Comparison of ENCODE assay signal across 1 mouse cellular context in the genomic region with DNA sequence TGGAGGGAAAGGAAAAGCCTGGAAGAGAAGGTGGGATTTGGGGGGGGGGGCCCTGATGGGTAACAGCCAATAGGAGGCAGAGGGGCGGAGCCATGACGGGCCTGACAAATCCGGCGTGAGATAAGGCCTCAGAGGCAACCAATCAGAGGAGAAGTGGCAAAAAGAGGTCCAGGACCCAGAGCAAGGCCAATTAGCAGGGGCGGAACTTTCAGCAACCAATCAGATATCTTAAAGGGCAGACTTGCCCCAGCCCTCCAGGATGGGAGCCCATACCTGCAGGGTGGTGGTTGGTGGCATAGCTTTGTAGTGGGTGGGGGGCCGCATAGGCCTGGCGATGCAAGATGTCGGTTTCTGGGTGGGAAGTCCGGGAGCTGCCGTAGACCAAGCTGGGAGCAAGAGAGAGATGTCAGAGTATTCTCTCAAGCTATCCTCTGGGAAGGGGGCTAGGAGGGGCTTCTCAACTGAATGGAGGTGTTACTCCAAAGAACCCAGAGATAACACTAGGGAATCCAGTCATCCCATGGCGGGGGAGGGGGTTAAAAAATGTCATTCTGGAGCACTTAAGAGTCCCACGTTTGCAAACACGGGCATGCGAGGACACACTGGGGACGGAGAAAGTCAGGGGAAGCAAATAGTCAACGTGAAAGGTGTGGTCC.
TF ChIP-seq lines count a peak whose summit lies in the region.

No protein-coding gene starts in this region.

TF ChIP-seq in C2C12, 6 proteins besides CTCF, POLR2A, EP300 and RAD21:
- no peak for TF ChIP-seq MYOD1 (IDR thresholded peaks at IDR 0.05; ENCODE audit: control insufficient read depth, insufficient read length, low read depth)
- no peak for TF ChIP-seq MYOG (IDR thresholded peaks at IDR 0.05; ENCODE audit: control insufficient read depth, extremely low read depth, insufficient read length)
- no peak for TF ChIP-seq MAX (IDR thresholded peaks at IDR 0.05)
- no peak for TF ChIP-seq CEBPB (IDR thresholded peaks at IDR 0.05; ENCODE audit: low read depth)
- no peak for TF ChIP-seq FOSL1 (IDR thresholded peaks at IDR 0.05; ENCODE audit: insufficient read depth, low read length, poor library complexity, severe bottlenecking)
TF ChIP-seq in C2C12: peak in this region for 0.
